Mouse (Mus musculus) heart, postnatal 0 days (tissue): ENCODE results near the gene Mrpl9.

ENCODE experiments used
- CTCF ChIP-seq: IDR thresholded peaks from 2 replicates; pipeline ENCODE4 v1.5.1; 2016; ENCODE audit warnings: antibody characterized with exemption, control low read depth, low read depth
- EP300 ChIP-seq: IDR thresholded peaks from 2 replicates; pipeline ENCODE4 v1.6.1; 2016; ENCODE audit warnings: antibody characterized with exemption, low read depth

DNA sequence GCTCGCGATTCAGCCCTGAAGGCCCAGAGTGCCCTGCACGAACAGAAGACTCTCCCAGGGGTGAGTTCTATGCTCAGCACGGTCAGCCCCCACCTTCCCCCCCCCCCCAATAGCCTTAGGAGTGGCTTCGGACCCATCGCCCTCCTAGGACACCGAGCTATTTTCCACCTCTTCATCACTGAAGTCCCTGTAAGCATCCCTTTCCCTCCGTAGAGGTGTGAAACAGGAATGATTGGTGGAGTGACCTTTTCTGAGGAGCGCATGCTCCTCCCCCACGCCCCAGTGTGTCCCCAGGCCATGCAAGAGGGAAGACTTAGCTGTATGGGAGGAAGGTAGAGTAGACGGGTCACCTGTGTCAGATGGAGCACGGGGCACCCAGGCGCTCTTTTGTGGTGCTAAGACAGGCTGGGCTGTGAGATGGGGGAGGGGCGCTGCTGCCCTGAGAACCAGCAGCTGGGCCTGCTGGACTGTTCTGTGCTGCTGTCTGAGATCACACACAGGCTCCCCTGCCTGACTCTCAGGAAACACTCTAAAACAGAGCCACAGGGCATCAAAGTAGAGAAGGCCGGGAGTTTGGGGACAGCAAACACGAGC is 37.3 kb downstream of the Mrpl9 start, which contains the start of gene Riiad1:
- TF ChIP-seq CTCF (no peak), EP300 (no peak)
